Mouse (Mus musculus) E14TG2a.4 (cell line): ENCODE measurements at regions not wholly inside any gene's neighbourhood (a gene's known extent, or its start where the extent isn't known, plus 50 kb on each side); places are given as distances from the start of the nearest gene placed in this dataset.

Experiments
- CTCF ChIP-seq: conservative IDR thresholded peaks from 2 replicates; pipeline ENCODE4 v1.5.1; 2014; ENCODE audit warnings: low read length
- POU5F1 ChIP-seq: IDR thresholded peaks from 2 replicates; pipeline ENCODE4 v1.6.1; 2014; ENCODE audit warnings: low read length, borderline replicate concordance

GRCm38 (mm10) chr10:91637911-91638310, 456.8 kb upstream of the Tmpo start:
- TF ChIP-seq CTCF (no peak), POU5F1 (no peak)
